Mouse (Mus musculus): ENCODE measurements around the gene Btbd2.

Gene Btbd2

DNA sequence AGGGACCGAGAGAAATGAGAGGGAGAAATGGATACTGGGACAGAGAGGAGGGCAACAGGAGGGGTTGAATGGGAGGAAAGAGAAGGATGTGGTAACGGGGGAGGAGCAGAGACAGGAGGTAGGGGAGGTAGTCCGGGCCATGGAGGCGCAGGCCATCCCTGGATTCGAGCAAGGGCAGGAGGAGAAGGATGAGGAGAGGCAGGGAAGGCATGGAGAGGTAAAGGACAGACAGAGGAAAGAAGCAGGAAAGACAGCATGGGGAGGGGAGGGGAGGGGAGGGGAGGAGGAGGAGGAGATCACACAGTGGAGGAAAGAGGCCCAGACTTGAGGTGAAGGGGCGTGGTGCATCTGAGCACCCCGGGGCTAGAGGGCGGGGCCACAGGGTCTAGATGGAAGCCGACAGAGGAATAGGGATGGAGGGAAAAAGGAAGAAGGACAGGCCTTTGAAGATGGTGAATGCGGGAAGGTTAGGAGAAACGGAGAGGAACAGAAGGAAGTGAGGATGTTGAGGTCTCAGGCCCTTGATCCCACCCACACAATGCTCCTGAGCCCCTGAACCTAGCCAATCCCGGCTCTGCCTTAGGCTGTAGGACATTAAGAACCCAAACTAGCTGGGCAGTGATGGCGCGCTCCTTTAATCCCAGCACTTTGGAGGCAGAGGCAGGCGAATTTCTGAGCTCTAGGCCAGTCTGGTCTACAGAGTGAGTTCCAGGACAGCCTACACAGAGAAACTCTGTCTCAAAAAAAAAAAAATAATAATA lies at the start of gene Btbd2:
Gene Btbd2, minus strand, starts transcription at position 209 of the 761 bp plus-strand sequence.
- DNase-seq (ENCODE audit: low spot score in 2 of 2) = no peak

- DNase-seq (ENCODE audit: low spot score in 2 of 2) = no peak
Observed at GRCm38 (mm10) chr10:80705479-80705878, 48.6 kb upstream of the Btbd2 start.

- no peak for DNase-seq (ENCODE audit: low spot score in 2 of 2)
Observed at GRCm38 (mm10) chr10:80705033-80705432, 48.2 kb upstream of the Btbd2 start.

- no peak for DNase-seq (ENCODE audit: low spot score in 2 of 2)
Observed at GRCm38 (mm10) chr10:80704418-80704817, 47.5 kb upstream of the Btbd2 start.

GRCm38 (mm10) chr10:80703643-80704042 lies 46.8 kb upstream of the Btbd2 start:
- DNase-seq (ENCODE audit: low spot score in 2 of 2) = no peak

DNA sequence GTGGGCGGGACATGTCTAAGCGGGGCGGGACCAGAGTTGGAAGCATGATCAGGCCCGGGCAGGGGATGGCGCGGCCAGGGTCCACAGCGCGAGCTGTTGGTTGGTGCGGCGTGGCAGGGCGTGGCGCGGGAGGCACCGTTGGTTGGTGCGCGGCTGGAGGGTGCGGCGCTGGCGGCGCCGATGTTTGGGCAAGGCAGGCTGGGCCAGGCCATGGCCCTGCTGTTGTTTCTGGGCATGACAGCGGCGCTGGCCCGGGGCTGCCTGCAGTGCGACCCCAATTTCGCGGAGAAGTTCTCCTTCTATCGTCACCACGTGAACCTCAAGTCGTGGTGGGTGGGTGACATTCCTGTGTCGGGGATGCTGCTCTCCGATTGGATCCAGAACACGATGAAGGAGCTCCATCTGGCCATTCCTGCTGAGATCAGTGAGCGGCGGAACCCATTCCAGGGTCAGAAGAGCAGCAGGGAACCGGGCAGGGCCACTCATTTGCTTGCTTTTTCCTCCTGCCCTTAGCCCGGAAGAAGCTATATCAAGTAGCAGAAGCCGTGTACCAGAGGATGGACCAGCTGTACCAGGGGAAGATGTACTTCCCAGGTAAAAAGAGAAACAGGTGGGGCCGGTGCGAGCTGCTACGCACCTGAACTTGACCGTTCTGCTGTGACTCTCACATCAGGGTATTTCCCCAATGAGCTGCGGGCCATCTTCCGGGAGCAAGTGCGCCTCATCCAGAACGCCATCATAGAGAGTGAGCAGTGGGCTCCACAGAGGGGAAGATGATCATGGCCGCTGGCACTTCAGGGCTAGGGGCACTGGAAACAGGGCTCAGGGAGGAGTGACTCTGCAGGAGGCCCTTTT lies 45.9 kb upstream of the Btbd2 start:
- peak; percentile 93 to 95 for DNase-seq (ENCODE audit: low spot score in 2 of 2)

DNA sequence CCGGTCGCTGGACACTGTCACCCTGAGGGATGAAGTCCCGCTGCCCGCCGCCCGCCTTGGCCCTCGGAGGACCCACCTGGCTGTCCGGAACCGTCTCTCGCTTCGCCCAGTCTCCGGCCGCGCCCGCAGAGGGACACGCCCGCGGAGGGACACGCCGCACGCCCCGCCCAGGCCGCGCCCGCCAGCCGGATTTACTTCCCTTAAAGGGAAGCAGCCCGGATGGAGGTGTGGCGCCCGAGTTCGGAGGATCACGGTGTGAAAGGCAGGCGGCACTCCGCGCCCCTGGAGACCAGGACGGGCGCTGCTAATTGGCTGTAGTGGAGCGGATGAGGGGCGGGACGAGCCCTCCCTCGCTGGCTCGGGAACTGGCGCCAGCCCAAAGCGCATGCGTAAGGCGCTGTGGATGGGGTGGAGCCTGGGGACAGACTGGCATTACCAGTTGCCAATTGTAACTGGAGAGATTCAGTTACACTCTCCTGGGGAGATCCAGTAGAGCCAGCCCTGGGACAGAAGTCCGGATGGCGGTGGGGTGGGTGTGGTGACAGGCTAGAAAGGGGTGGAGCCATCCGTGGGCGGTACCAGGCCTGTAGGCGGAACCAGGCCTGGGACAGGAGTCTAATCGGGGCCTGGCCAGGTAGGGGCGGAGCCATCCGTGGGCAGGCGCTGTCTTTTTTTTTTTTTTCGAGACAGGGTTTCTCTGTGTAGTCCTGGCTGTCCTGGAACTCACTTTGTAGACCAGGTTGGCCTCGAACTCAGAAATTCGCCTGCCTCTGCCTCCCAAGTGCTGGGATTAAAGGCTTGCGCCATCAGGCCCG lies 45.1 kb upstream of the Btbd2 start, which contains the start of the genes Mob3a and Izumo4:
Gene Mob3a, minus strand, starts transcription at position 257 of the 815 bp plus-strand sequence.
Gene Izumo4, plus strand, starts transcription at position 464 of the 815 bp plus-strand sequence.
- peak; percentile 99 for DNase-seq (ENCODE audit: low spot score in 2 of 2)

GRCm38 (mm10) chr10:80700732-80701131 lies 43.9 kb upstream of the Btbd2 start:
- DNase-seq (ENCODE audit: low spot score in 2 of 2) = no peak

DNA sequence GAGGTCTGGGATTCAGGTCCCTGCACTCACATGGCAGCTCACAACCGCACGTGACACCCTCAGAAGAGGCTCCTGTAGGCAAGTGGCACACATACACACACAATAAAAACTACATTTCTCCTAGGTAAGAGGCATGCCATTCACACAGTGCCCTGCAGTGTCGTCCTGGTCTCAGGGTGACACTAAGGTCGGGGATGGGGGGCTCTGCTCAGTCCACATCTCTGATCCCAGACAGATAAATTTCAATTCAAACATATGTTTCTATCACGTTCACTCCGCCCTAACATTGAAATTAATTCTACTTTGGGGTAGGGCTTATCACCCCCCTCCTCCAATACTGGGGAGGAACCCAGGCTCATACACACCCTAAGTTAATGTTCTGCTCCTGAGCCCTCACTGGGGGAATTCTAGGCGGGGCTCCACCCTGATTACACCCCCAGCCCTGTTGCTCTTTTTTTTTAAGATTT lies 43.2 kb upstream of the Btbd2 start:
- no peak for DNase-seq (ENCODE audit: low spot score in 2 of 2)

DNA sequence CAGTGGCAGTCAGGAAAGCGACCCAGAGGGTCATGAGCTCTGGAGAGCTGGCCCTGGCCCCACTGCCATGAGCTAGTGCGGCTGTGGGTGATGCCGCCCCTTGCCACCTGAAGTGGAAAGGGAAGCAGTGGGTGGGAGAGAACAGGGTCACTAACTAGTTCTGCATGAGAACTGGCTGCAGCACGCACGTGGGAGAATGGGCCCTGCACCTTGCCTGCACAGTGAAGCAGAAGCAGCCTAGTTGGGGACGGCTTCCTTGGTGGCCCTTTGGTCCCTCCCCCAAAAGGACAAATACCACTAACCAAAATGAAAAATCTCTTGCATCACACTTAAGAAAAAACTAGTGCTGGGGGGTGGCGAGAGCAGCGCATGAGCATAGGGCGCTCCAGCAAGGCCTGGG lies 41.7 kb upstream of the Btbd2 start:
- DNase-seq (ENCODE audit: low spot score in 2 of 2) = no peak

GRCm38 (mm10) chr10:80697812-80698211 lies 40.9 kb upstream of the Btbd2 start:
- DNase-seq (ENCODE audit: low spot score in 2 of 2) = no peak

DNA sequence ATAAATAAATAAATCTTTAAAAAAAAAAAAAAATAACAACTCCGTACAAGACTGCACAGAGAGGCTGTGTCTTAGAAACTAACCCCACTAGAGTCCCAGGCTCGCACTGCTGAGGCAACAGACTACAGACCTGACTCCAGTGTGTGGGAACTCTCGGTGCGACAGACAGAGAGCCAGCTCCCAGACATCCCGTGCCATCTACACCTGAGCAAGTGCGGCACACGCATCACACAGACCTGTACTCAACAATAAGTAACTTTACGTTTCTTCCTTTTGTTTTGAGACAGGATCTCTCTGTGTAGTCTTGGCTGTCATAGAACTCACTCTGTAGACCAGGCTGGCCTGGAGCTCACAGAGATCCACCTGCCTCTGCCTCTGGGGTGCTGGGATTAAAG lies 40.5 kb upstream of the Btbd2 start:
- DNase-seq (ENCODE audit: low spot score in 2 of 2) = no peak

- no peak for DNase-seq (ENCODE audit: low spot score in 2 of 2)
Observed at GRCm38 (mm10) chr10:80696502-80697392, 39.9 kb upstream of the Btbd2 start.

DNA sequence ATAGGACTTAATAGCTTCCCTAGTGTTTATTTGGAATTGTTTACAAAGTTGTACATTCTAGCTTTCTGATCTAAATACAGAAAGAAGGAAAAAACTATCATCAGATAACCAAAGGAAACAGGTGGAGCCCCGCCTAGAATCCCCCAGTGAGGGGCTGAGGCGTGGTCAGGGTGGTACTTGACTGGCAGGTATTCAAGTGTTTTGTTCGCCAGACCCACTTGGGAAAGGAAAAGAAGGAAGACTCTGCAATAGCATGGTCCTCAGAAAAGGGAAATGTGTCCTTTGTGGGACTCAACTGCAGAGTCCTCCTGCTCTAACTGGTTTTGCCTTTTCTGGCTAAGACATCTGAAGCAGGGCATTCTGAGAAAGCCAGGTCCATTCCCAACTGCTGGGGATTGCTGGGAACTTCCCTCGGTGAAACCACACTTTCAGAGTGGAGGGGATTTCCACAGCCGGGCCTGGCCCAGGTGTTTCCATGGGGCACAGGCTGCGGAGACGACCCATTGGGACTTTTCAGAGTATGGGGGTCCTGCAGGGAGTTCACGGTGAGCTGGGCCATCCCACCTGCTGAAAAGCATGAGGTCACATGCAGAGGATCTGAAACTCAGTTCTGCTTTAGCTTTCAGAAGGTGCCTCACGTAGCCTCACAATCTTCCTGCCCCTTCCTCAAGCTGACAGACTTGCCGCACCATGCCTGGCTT lies 39.1 kb upstream of the Btbd2 start:
- DNase-seq (ENCODE audit: low spot score in 2 of 2) = no peak

DNA sequence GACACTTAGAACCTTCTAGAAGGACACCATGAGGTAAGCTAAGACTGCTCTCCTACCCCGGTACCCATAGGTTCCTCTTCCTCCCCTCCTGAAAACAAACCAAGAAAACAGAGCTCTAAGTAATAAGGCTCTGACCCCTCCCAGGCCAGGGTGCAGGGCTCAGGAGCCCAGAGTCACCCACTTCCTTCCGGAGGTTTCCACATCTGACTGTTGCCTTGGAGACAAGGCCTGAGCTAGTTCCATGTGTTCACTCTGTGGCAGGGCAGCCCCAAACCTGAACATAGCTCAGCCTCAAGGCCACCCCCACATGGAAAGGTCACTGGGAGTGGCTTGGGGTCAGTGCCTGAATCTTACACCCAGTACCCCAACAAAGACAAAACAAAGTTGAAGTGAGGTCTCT lies 38.3 kb upstream of the Btbd2 start:
- no peak for DNase-seq (ENCODE audit: low spot score in 2 of 2)

DNA sequence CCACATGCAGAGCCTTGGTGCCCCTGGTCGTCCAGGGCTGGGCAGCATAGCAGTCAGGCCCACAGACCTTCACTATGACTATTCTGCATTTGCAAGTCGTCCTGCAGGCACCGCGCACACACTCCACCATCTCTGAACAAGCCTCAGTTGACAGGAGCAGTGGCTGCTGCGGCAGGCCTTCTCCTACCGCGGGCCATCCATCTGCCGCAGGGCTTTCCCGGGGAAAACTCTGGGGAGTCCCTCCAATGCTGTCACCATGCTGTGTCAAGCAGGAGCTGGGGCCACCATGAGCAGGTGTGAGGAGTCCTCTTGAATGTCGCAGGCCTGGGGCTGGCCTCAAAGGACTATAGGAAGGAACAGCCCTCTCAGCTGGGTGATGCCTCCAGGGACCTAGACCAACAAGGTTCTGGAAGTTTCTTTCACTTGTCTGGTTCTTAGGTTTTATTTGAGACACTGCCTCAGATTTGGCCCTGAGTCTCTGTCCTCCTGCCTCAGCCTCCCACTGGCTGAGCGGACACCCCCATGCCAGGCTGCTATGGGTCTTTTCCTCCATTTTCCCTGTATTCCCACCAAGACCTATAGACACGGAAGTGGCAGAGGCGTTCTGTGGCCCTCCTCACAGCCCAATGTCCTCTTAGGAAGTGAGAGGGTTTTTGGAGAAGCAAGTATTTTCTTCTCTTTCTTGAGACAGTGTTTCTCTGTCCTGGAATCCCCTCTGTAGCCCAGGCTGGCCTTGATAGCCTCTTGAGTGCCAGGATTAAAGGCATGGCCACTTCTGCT lies 37.5 kb upstream of the Btbd2 start:
- DNase-seq (ENCODE audit: low spot score in 2 of 2) = no peak

- no peak for DNase-seq (ENCODE audit: low spot score in 2 of 2)
Observed at GRCm38 (mm10) chr10:80693401-80694045, 36.7 kb upstream of the Btbd2 start.

- DNase-seq (ENCODE audit: low spot score in 2 of 2) = no peak
Observed at GRCm38 (mm10) chr10:80692249-80693165, 35.6 kb upstream of the Btbd2 start.

Data from frontal cortex, postnatal 10 days (tissue).